Mouse (Mus musculus) bone marrow, adult 2 months (tissue): ENCODE measurements around the gene Ss18l2. TPM values are rescaled to one million over a fixed set of nuclear protein-coding genes. Genes with fewer than 3 reads are reported as not detected.

Source experiments
- H3K27ac ChIP-seq: fragments of 200-500 bp; 2 replicates; pipeline ENCODE4 v1.5.1; 2012; ENCODE audit warnings: low read depth, mild to moderate bottlenecking, control low read depth, inconsistent platforms, low read length; ENCODE audit not compliant: control insufficient read depth, poor library complexity, insufficient read depth
- H3K4me1 ChIP-seq: fragments of 200-500 bp; 2 replicates; pipeline ENCODE4 v1.6.1; 2011; ENCODE audit warnings: low read length; ENCODE audit not compliant: control insufficient read depth, insufficient read depth
- H3K4me3 ChIP-seq: fragments of 200-500 bp; replicated peaks from 2 replicates; pipeline ENCODE3; 2011; ENCODE audit warnings: mild to moderate bottlenecking, low read depth, low read length, control low read depth; ENCODE audit not compliant: control insufficient read depth
- CTCF ChIP-seq: fragments of 200-500 bp; IDR thresholded peaks from 2 replicates; pipeline ENCODE4 v1.5.1; 2011; ENCODE audit warnings: low read length, control low read depth; ENCODE audit not compliant: control insufficient read depth, insufficient read depth
- POLR2A ChIP-seq: fragments of 200-500 bp; IDR thresholded peaks from 2 replicates; pipeline ENCODE4 v1.6.1; 2011; ENCODE audit warnings: low read depth, mild to moderate bottlenecking, control low read depth, low read length, borderline replicate concordance; ENCODE audit not compliant: control insufficient read depth
- WGBS: fragments of 180-500 bp; shearing (Covaris S2); methylation state at CpG from one replicate; pipeline ENCODE4 v1.1.7; 2018; 5-methylcytosine and 5-hydroxymethylcytosine counted together
- polyA plus RNA-seq: library from polyadenylated mRNA; stranded (reverse); fragments of >200 nt; gene quantifications from 2 replicates; pipeline ENCODE4 v1.2.4, GENCODE M21; 2011; ENCODE audit warnings: low replicate concordance; ENCODE audit not compliant: missing spikeins, insufficient read depth, insufficient read length

The Ss18l2 gene
- polyA plus RNA-seq, 1 experiment = 72.1 TPM

GRCm38 (mm10) chr9:121760271-121761090, 50.4 kb downstream of the Ss18l2 start:
- TF ChIP-seq CTCF = no peak
- no peak for TF ChIP-seq POLR2A
- no peak overlapping the region for H3K4me3 ChIP-seq
- H3K27ac ChIP-seq = no peak overlapping the region
- WGBS = 1% methylated on average over 41 of the region's 43 CpGs
- no peaks in the 10 kb centered on the region for H3K4me1 ChIP-seq

- no peaks in the 10 kb centered on the region for H3K4me1 ChIP-seq
- no peak for TF ChIP-seq CTCF
- TF ChIP-seq POLR2A = no peak
- H3K4me3 ChIP-seq = no peak overlapping the region
- 65% methylated on average over 10 of the region's 10 CpGs for WGBS
- no peak overlapping the region for H3K27ac ChIP-seq
Observed at GRCm38 (mm10) chr9:121761091-121761665, 51.0 kb downstream of the Ss18l2 start.

GRCm38 (mm10) chr9:121761787-121762186, 51.7 kb downstream of the Ss18l2 start:
- Histone ChIP-seq H3K4me3 (no peak overlapping the region), H3K27ac (no peak overlapping the region), H3K4me1 (no peaks in the 10 kb centered on the region)
- WGBS = 86% methylated on average over 8 of the region's 8 CpGs
- TF ChIP-seq POLR2A (no peak), CTCF (no peak)

- TF ChIP-seq POLR2A (no peak), CTCF (no peak)
- H3K4me1 ChIP-seq = no peaks in the 10 kb centered on the region
Observed at GRCm38 (mm10) chr9:121762248-121762647, 52.1 kb downstream of the Ss18l2 start.

GRCm38 (mm10) chr9:121762761-121763160, 52.6 kb downstream of the Ss18l2 start:
- no peaks in the 10 kb centered on the region for H3K4me1 ChIP-seq
- no peak overlapping the region for H3K27ac ChIP-seq
- TF ChIP-seq CTCF = no peak
- no peak for TF ChIP-seq POLR2A
- H3K4me3 ChIP-seq = no peak overlapping the region
- WGBS = 90% methylated on average over 25 of the region's 25 CpGs

More at GRCm38 (mm10) chr9:121762248-121762647, 52.1 kb downstream of the Ss18l2 start:
- H3K27ac ChIP-seq = no peak overlapping the region
- WGBS = 86% methylated on average over 10 of the region's 10 CpGs
- H3K4me3 ChIP-seq = no peak overlapping the region

Other genes starting within 250 kb of the Ss18l2 start
- not detected in 2 replicates for gene Cck, start 214.6 kb upstream of the Ss18l2 start, polyA plus RNA-seq
- not detected in 2 replicates for gene Lyzl4, start 68.2 kb upstream of the Ss18l2 start, polyA plus RNA-seq
- 0.72 TPM in 1 of 2 replicates, not detected in the other for gene Vipr1, start 67.6 kb upstream of the Ss18l2 start, polyA plus RNA-seq
- 4.5 and 8.3 TPM in 2 replicates for gene Sec22c, start 4.8 kb upstream of the Ss18l2 start, polyA plus RNA-seq
- gene Nktr, start 8.8 kb downstream of the Ss18l2 start, polyA plus RNA-seq = 41.4 and 50.9 TPM in 2 replicates
- 2.0 and 3.0 TPM in 2 replicates for gene Zfp651, start 49.0 kb downstream of the Ss18l2 start, polyA plus RNA-seq
- gene Klhl40, start 67.3 kb downstream of the Ss18l2 start, polyA plus RNA-seq = 0.62 and 1.1 TPM in 2 replicates
- not detected in 2 replicates for gene Hhatl, start 82.2 kb downstream of the Ss18l2 start, polyA plus RNA-seq
- gene Ccdc13, start 129.1 kb downstream of the Ss18l2 start, polyA plus RNA-seq = not detected in 2 replicates
- gene Higd1a, start 148.0 kb downstream of the Ss18l2 start, polyA plus RNA-seq = 52.3 and 68.9 TPM in 2 replicates
- not detected in 2 replicates for gene Ackr2, start 188.0 kb downstream of the Ss18l2 start, polyA plus RNA-seq
- gene Cyp8b1, start 206.0 kb downstream of the Ss18l2 start, polyA plus RNA-seq = 0.77 TPM in 1 of 2 replicates, not detected in the other
- 0.36 TPM in 1 of 2 replicates, not detected in the other for gene Fam198a, start 240.7 kb downstream of the Ss18l2 start, polyA plus RNA-seq